ENCODE assay signal across 19 mouse cellular contexts in genomic region chr9:103495391-103495790, GRCm38 (mm10). TPM values are rescaled to one million over a fixed set of nuclear protein-coding genes. Genes with fewer than 3 reads are reported as not detected.
A peak's percentile ranks its signal among the peaks of the same experiment; 100 is the strongest.
DNase-seq lines count a peak whose midpoint lies in the region; ATAC-seq lines count a peak whose summit lies in the region.
"Had no signal": no experiment of that assay in that cellular context is flagged by ENCODE, and none has a peak within 500 bp of the region (broad histone marks: within the 10 kb centered on the region; RNA-seq: fewer than 3 reads in every experiment).

No protein-coding gene starts in this region.

- no peak for ATAC-seq in kidney, embryonic 14.5 days (ENCODE audit: low FRiP score, low TSS enrichment)
- 0 out of 2 replicates have a peak, but pooled peaks have one; percentile 28 for ATAC-seq in kidney, embryonic 16.5 days (ENCODE audit: low FRiP score, low TSS enrichment)
- ATAC-seq: activated CD4-positive, CD25-positive, alpha-beta regulatory T cell, adult 4 months; Patski had no signal

- no peaks in the 10 kb centered on the region for H3K4me1 ChIP-seq in kidney, embryonic 14.5 days (ENCODE audit: control insufficient read depth, insufficient read depth, low read length)
- peaks cover 17% of the 10 kb centered on the region for H3K4me1 ChIP-seq in kidney, embryonic 16.5 days (ENCODE audit: insufficient read depth, low read length)

- H3K36me3 ChIP-seq in kidney, embryonic 14.5 days (ENCODE audit: control insufficient read depth, insufficient read depth, low read length): no peaks in the 10 kb centered on the region
- H3K36me3 ChIP-seq in kidney, embryonic 16.5 days (ENCODE audit: insufficient read depth, low read length): no peaks in the 10 kb centered on the region
- H3K36me3 ChIP-seq in splenic B cell, adult 2 months (ENCODE audit: control insufficient read depth, insufficient read depth, low read length, poor library complexity, severe bottlenecking): no peaks in the 10 kb centered on the region

- H3K27me3 ChIP-seq in kidney, embryonic 14.5 days (ENCODE audit: control insufficient read depth, insufficient read depth, low read length): no peaks in the 10 kb centered on the region
- peaks cover 3% of the 10 kb centered on the region; the same call in 1 of the 2 replicates for H3K27me3 ChIP-seq in kidney, embryonic 16.5 days (ENCODE audit: insufficient read depth, low read length)
- H3K27me3 ChIP-seq in splenic B cell, adult 2 months (ENCODE audit: control insufficient read depth, insufficient read depth, low read length, poor library complexity, severe bottlenecking): no peaks in the 10 kb centered on the region
- H3K27me3 ChIP-seq: forebrain, embryonic 13.5 days had no signal

- DNase-seq in cerebellum, adult 11-12 months: peak; percentile 32
- DNase-seq in cerebellum, adult 9-11 months: no peak
- DNase-seq in kidney, adult 18-20 months: peak; percentile 23
- no peak for DNase-seq in kidney, adult 11 months
- DNase-seq in splenic B cell, adult 2 months (ENCODE audit: low read depth, low spot score): peak; percentile 27
- DNase-seq: adrenal gland, postnatal 14 days; cerebellum, adult 8-10 months; forebrain, postnatal 0 days; gastrocnemius, adult 2 months; gastrocnemius, postnatal 25 days; heart, postnatal 10 days; heart, postnatal 4 days had no signal

- H3K4me3 ChIP-seq in kidney, embryonic 14.5 days (ENCODE audit: low read length): no peak overlapping the region
- no peak overlapping the region for H3K4me3 ChIP-seq in kidney, embryonic 16.5 days (ENCODE audit: low read length)
- H3K4me3 ChIP-seq: embryonic facial prominence, embryonic 10.5 days; forebrain, embryonic 13.5 days; gastrocnemius, adult 2 months; hindbrain, embryonic 12.5 days had no signal

- no peak overlapping the region for H3K27ac ChIP-seq in kidney, embryonic 14.5 days (ENCODE audit: low read depth, low read length)
- H3K27ac ChIP-seq in kidney, embryonic 16.5 days (ENCODE audit: low read length): no peak overlapping the region
- H3K27ac ChIP-seq: gastrocnemius, adult 2 months; hindbrain, embryonic 12.5 days had no signal

- H3K4me2 ChIP-seq in kidney, embryonic 14.5 days (replicated peaks; ENCODE audit: low read depth, low read length): no peak overlapping the region
- H3K4me2 ChIP-seq in kidney, embryonic 16.5 days (replicated peaks; ENCODE audit: low read depth, low read length): no peak overlapping the region
- H3K4me2 ChIP-seq: forebrain, embryonic 13.5 days; hindbrain, embryonic 12.5 days had no signal

- H3K9ac ChIP-seq in kidney, embryonic 14.5 days (ENCODE audit: low read depth, low read length): no peak overlapping the region
- no peak overlapping the region for H3K9ac ChIP-seq in kidney, embryonic 16.5 days (replicated peaks; ENCODE audit: low read length)
- H3K9ac ChIP-seq: forebrain, postnatal 0 days; hindbrain, embryonic 12.5 days had no signal

- no peaks in the 10 kb centered on the region for H3K9me3 ChIP-seq in kidney, embryonic 14.5 days (ENCODE audit: control insufficient read depth, low read length)
- no peaks in the 10 kb centered on the region for H3K9me3 ChIP-seq in kidney, embryonic 16.5 days (ENCODE audit: low read length)
- H3K9me3 ChIP-seq: embryonic facial prominence, embryonic 10.5 days; forebrain, embryonic 13.5 days; hindbrain, embryonic 12.5 days had no signal

- 53% methylated on average over 11 of the region's 11 CpGs for WGBS in kidney, embryonic 14.5 days
- 42% methylated on average over 11 of the region's 11 CpGs for WGBS in kidney, embryonic 16.5 days

RNA-seq across cellular contexts. Expression of gene Bfsp2, which starts 15.2 kb away (rescaled TPM):
- polyA plus RNA-seq in kidney, embryonic 14.5 days (2014; fragmentation: Nextera tagmentation; extraction: Ambion mirVana): 0.60 and 0.70 TPM in 2 replicates
- polyA plus RNA-seq in kidney, embryonic 16.5 days (2015; fragmentation: Nextera tagmentation; extraction: Ambion mirVana): 0.54 and 0.57 TPM in 2 replicates
- polyA plus RNA-seq: Patski had no signal

Comparison
In these comparisons a context has a peak if more than half of its experiments do, and no peak if none do; other contexts are left out.
1. DNase-seq: peak in cerebellum, adult 11-12 months (single experiment), kidney, adult 18-20 months (single experiment) and splenic B cell, adult 2 months (single experiment); none in cerebellum, adult 9-11 months (single experiment) and kidney, adult 11 months (single experiment).